Mouse (Mus musculus) right cerebral cortex, postnatal 36 days (tissue): ENCODE data around the gene Kif3b.

ENCODE experiments used
- DNase-seq, 2 experiments: peaks; one replicate each; pipeline ENCODE4 v3.0.0; 2022; ENCODE audit warnings: low spot score in 2 of 2, mixed read lengths in 1 of 2

Gene Kif3b

GRCm38 (mm10) chr2:153297771-153298170, 6.6 kb downstream of the Kif3b start:
- no peak for DNase-seq

GRCm38 (mm10) chr2:153298460-153298859, 7.2 kb downstream of the Kif3b start:
- DNase-seq: no peak

DNA sequence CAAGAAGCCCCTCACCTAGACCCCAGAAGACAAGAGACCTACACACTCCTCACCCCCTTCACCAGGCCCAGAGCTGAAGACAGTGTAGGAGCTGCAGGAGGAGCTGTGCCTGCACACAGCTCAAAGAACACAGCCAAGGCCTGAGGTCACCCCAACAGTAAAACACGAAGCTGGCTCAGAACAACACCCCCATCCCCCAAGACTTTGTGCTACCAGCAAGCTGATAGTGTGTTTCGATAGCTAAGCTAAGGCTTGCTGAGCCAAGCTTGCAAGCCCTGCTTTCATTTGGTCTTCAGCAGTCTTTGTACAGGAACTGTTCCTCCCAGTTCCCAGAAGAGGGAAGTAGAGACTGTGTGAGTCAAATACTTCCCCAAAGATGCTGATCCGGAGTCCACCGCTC, 7.7 kb downstream of the Kif3b start:
- DNase-seq: no peak

- DNase-seq: no peak
These were observed 9.9 kb downstream of the Kif3b start for GRCm38 (mm10) chr2:153301123-153301522.

DNA sequence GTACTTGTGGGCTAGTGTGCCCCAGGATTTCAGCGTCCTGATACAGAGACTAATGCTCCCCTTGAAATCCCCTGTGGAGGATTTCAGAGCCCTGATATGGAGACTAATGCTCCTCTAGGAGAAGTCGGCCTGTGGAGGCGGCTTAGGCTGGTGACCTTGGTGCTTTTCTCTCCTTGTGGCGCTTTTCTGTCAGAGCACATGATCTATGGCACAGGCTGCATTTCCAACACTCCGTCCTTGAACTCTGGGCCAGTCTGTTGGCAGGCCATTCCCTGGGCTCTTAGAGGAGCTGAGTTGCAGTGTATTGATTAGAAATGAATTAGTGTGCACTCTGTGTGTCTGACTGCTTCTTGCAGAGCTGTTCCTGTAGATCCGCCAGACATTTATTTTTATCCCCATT, 14.0 kb downstream of the Kif3b start:
- DNase-seq: no peak

DNA sequence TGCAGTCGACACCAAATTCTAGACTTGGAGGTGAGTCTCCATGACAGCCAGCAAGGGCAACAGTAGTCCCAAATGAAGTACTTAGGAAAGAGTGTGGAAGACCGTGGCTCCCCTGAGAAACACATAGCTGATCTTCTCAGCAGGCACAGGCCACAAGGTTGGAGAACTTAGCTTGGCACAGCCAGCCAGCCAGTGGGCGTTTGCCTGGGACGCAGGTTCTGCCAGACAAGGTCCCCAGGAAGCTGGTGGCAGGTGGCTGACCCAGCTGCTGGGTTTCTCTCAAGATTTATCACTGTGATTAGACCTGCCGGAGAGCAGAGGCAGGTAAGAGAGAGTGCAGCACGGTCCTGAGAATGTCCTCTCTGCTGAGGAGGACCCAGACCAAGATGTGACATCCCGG, 17.4 kb downstream of the Kif3b start:
- DNase-seq: no peak

GRCm38 (mm10) chr2:153309106-153309505, 17.9 kb downstream of the Kif3b start:
- DNase-seq: no peak

DNA sequence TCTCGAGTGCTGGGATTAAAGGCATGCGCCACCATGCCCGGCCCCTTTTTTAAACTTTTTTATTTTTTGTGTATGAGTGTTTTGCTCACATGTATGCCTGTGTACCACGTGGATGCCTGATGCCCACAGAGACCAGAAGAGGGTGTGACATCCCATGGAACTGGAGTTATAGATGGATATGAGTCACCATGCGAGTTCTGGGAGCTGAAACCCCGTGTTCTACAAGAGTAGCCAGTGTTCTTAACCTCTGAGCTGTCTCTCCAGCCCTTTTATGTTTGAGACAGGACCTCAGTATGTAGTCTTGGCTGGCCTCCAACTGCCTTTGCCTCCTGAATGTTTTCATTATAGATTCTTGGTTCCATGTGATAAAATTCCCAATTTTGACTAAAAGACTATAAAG, 19.0 kb downstream of the Kif3b start:
- no peak for DNase-seq

GRCm38 (mm10) chr2:153312884-153313283, 21.7 kb downstream of the Kif3b start:
- no peak for DNase-seq

DNA sequence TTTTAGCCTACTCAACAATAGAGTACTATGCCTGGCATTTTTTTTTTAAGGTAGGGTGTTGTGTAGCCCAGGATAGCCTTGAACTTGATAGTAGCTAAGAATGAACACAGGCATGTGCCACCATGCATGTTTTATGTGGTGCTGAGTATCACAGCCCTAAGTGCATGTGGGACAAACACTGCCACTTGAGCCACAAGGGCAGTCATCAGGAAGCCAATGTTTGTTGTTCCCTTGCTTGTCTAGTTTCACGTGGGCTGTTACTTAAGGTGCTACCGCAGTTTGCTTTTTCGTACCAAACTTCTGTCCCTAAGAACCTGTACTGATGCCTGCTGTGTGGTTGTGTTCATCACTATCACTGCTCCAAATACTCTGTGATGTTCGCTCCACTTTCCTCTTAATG, 27.2 kb downstream of the Kif3b start:
- no peak for DNase-seq

DNA sequence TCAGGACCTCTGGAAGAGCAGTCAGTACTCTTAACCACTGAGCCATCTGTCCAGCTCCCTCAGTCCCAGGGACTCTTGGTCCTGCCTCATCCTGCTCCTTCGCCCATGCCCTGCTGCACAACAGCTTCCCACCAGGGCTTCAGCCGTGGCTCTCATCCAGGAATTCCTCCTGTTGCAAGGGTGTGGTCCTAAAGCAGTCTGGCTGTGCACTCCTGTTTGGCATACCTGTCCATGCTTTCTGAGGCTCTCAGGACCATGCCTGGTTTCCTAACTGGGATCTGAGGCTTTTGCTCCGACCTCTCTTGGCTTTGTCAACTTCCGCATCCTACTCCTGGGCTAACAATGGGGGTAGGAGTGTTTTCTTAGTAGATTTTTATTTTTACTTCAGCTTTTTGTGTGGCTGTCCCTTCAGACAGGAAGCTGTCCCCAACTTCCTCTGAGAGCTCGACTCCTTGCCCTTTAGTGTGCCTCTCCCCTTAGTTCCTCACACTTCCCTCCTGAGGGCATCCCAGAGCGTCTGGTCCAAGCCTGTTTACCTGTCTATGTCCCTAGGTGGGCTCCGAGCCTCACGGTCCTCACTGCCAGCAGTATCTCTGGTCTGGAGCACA, 27.9 kb downstream of the Kif3b start:
- DNase-seq: no peak

DNA sequence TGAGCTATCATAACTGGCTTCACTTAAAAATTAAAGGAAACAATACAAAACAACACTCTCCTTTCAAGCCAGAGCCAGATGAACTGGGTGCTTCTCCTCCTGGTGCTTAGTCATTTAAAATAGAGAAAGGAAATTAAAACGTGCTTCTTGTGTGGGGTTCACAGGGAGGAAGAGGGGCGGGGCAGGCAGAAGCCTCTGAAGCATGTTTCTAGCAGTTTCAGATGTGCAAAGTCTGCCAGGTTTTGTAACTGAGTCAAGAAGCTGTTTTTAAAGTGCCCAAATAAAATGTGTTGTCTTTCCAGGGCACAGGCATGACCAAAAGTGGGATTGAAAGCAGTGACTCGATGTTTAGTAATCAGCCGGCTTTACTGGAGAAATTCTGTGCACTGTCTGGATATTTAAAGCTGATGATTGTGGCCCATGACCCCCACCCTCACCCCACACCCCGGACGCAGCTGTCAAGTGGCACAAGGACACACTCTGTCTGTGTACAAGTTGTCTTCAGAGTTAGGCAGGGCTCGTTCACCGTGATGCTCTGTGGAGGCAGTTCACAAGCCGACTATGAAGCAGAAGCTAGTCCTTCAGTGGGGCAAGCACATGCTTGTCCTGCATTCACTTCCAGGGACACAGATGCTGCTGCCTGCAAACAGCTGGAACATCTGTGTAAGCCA, 34.6 kb downstream of the Kif3b start:
- no peak for DNase-seq

DNA sequence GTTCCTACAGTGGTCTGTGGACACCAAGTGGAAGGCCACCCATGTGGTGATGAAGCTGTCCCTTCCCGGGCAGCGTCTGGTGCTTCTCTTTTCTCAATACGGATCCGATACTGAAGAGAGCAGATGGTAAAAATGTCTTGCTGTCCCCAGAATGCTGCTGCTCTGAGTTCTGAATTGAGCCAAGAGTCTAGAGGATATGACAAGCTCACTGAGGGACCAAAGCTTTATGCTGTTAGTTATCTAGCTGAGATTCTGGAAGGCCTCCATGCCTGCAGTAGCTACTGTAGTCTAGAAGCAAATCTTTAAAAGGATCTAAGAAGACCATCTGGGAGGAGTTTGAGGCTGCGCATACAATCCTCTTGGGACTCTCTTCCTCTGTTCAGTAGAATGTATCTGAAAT, 41.1 kb downstream of the Kif3b start:
- no peak for DNase-seq

DNA sequence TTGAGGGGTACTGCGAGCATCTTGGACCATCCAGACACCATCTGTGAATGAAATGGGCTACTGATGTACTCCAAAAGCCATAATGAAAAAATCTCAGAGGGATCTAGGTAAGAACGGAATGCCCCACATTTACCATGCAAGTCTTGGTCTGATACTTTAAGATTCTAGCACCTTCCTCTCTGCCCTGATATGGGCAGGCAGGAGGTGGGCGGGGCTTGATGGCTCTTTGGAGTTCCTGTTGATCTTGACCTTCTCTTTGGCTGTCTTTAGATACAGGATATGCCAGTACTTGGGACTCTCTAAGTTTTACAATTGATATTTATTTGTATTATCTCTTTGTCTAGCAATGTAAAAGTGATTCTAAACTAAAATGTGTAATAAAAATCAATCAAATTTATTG, 41.8 kb downstream of the Kif3b start:
- no peak for DNase-seq

- DNase-seq: no peak
These were observed 42.6 kb downstream of the Kif3b start for GRCm38 (mm10) chr2:153333822-153334232.

GRCm38 (mm10) chr2:153334281-153334680, 43.1 kb downstream of the Kif3b start:
- DNase-seq: no peak

- no peak for DNase-seq
These were observed 44.9 kb downstream of the Kif3b start for GRCm38 (mm10) chr2:153336117-153336516.

DNA sequence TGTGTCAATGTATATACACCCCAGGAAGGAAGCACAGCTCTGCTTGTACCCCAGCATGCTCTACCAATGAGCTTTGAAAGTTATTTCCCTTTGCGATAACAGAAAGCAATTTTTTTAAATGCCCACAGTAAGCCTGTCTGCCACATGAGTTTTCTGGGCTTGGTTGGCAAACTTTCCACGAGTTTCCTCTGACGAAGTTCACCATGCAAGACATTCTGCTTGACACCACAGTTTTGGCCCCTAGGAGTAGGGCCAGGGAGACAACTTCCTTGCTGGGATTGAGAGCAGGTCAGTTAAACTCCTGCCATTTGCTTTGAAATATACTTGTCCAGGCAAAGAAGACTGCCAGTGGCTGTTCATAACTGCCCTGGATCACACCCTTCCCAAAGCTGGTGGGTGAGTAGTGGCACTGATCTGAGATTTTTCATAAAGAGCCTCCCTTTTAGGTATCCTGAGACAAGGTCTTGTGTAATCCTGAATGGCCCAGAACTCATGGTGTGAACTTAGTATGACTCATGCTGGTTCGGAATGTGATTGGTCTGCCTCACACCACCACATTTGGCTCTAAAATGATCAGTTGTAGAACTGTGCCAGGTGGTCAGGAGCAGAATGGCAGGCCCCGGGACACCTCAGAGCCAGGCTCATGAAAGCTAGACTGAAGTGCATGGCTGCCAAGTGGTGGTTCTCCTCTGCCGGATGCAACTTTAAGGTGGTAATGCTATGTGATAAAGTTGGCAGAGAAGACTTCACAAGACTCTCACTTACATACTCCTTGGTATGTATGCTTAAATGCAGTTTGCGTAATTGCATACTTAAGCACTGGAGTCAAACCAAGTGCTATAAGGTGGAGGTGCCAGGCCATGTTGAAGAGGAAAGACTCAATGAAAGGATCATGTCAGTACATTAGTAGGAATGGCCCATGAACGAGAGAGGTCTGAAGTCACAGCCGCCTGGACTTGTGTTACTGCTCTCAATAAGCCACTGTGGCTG, 47.4 kb downstream of the Kif3b start:
- no peak for DNase-seq

- no peak for DNase-seq
These were observed 51.0 kb downstream of the Kif3b start for GRCm38 (mm10) chr2:153342166-153342565.

DNA sequence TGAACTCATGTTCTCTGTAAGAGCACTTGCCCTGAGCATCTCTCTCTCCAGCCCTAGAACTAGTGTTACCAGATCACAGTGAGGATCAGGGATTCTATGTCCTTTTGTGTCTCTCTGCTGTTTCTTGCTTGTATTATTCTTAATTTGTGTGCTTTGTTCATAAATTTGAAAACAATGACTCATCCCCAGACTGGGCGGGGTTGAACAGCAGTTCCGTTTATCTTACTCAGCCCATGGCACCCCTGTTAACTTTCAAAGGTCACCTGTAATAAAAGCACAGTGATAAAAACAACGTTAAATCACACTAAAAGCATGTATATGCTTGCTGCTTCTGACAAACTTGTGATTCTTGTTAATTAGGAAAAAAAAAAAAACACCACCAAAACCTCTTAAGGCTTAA, 51.4 kb downstream of the Kif3b start:
- DNase-seq: no peak

DNA sequence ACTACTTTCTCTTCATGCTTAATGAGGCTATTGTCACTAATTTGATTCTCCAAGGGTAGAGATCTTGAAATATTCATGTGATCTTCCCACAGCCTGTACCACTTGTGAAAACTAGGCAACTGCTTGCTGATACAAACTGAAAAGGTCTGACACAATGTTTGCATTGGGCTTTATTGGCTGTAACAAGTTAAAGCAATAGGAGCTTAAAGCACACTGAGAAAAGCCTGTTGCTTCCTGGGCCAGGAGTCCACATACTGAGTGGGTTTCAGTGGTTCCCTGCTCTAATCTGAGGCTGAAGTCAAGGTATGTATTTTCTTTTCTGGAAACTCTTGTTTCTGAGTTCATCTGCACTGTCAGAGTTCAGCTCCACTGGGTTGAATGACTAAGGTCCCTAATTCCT, 52.0 kb downstream of the Kif3b start:
- no peak for DNase-seq

DNA sequence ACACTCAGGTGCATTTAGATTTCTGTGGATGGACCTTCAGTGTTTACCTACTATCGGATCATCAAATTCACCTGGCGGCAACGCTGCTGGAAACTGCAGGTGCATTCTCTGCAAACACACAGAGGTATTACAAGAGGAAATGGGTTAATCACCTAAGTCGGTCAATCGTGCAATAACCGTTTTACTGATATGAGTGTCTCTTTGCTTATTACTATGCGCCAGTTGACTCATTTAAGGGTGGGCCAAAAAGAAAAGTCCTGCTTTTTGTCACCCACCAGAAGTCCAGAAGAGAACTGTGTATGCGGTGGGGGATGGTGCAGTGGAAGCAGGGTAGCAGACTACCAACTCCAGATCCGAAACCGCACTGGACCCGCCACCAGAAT, 53.8 kb downstream of the Kif3b start:
- DNase-seq: no peak
